Mouse (Mus musculus): Measurements from ENCODE around the gene Ocel1. TPM values are rescaled to one million over a fixed set of nuclear protein-coding genes. Genes with fewer than 3 reads are reported as not detected.

The Ocel1 gene
- polyA plus RNA-seq, 1 experiment from 2014 or later, result 4.6 TPM

DNA sequence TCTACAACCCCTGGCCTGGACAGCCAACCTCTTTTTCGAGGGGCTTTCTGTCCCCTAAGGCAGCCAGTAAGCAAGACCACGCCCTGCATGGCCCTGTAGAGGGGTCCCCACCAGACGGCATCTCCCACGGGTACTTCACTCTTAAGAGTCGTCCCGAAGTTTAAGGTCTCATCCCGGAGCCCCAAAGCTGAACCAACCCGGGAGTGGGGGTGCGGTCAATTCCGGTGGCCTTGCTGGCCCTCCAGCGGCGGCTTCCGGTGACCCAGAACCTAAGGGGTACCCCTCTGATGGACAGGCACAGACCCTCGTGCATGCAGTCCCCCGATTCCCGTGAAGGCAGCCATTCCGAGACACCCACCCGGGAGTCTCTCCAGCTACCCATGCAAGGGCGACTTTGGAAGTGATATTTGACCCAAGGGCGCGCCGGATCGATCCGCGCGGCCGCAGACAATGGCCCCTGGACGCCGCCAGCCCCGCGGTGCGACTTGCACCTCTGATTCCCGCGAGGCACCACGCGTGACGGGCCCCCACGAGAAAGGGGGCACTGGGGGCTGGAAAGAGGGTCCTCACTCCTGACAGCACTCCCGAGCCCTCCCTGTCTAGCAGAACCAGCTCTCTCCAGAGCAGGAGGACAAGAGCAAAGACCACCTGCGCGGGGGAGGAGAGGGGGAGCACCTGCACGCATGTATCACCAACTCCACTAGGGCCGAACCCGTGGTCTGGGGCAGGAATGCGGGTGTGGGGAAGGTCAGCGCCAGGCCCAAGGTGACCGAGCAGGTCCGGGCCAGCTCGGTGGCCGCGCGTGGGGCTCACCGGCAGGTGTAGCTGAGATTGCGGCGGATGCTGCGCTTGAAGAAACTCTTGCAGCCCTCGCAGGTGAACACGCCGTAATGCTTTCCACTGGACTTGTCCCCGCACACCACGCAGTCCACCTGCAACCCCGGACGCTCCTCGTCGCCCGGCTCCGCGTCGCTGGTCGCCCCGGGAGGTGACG is 9.4 kb downstream of the Ocel1 start:
- Histone ChIP-seq H3K4me3 (replicated peaks) (peak overlapping the region; percentile 64), H3K27ac (replicated peaks) (peak overlapping the region; percentile 69; the same call in 1 of the 2 replicates), H3K27me3 (peaks cover 82% of the 10 kb centered on the region), H3K4me2 (peak overlapping the region; percentile 79), H3K9ac (peak overlapping the region; percentile 60), H3K9me3 (replicated peaks) (no peaks in the 10 kb centered on the region), H3K36me3 (replicated peaks) (0 out of 2 replicates have a peak, but pooled peaks cover 11% of the 10 kb centered on the region), H3K4me1 (replicated peaks) (peaks cover 48% of the 10 kb centered on the region)
- no peak for ATAC-seq (ENCODE audit: insufficient read depth)
- WGBS (ENCODE audit: insufficient replicate concordance), result 4% methylated on average over 72 of the region's 72 CpGs

DNA sequence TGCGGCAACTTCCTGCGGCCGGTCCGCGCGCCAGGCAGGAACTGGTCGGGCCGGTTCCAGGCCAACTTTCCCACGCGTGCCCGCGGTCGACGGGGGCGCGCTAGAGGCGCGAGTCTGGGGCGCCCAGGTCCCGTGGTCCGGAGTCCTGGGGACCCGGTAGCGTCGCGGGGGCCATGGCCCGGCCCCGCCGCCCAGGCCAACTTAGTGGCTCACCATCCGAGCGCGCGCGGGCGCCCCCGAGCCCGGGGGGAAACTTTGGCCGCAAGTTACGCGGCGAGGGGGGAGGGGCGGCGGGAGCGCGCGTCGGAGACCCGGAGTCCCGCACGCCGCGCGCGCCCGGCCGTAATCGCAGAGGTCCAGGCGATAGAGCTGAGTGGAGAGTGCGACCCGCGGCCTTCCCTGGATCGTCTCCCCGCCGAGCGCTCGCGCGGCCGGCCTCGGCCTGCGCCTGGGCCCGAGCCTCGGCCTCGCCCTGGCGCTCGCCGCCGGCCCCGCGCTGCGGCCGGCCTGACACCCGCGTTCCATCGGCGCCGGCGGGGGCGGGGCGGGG is 10.4 kb downstream of the Ocel1 start, which contains the start of gene Nr2f6:
Gene Nr2f6 (minus strand): TSS at position 540 of the 550 bp plus-strand sequence.
- H3K27me3 ChIP-seq, result peaks cover 73% of the 10 kb centered on the region
- WGBS (ENCODE audit: insufficient replicate concordance), result under 1% methylated on average over 89 of the region's 89 CpGs
- H3K9me3 ChIP-seq (replicated peaks), result no peaks in the 10 kb centered on the region
- peak within 1 kb of the TSS; percentile 64 for H3K4me3 ChIP-seq (replicated peaks)
- H3K9ac ChIP-seq, result peak within 1 kb of the TSS; percentile 60
- 0 out of 2 replicates have a peak, but pooled peaks cover 11% of the 10 kb centered on the region for H3K36me3 ChIP-seq (replicated peaks)
- peak within 1 kb of the TSS; percentile 79 for H3K4me2 ChIP-seq
- peak; percentile 16 for ATAC-seq (ENCODE audit: insufficient read depth)
- peak within 1 kb of the TSS; percentile 79 for H3K27ac ChIP-seq (replicated peaks)
- H3K4me1 ChIP-seq (replicated peaks), result peaks cover 38% of the 10 kb centered on the region

DNA sequence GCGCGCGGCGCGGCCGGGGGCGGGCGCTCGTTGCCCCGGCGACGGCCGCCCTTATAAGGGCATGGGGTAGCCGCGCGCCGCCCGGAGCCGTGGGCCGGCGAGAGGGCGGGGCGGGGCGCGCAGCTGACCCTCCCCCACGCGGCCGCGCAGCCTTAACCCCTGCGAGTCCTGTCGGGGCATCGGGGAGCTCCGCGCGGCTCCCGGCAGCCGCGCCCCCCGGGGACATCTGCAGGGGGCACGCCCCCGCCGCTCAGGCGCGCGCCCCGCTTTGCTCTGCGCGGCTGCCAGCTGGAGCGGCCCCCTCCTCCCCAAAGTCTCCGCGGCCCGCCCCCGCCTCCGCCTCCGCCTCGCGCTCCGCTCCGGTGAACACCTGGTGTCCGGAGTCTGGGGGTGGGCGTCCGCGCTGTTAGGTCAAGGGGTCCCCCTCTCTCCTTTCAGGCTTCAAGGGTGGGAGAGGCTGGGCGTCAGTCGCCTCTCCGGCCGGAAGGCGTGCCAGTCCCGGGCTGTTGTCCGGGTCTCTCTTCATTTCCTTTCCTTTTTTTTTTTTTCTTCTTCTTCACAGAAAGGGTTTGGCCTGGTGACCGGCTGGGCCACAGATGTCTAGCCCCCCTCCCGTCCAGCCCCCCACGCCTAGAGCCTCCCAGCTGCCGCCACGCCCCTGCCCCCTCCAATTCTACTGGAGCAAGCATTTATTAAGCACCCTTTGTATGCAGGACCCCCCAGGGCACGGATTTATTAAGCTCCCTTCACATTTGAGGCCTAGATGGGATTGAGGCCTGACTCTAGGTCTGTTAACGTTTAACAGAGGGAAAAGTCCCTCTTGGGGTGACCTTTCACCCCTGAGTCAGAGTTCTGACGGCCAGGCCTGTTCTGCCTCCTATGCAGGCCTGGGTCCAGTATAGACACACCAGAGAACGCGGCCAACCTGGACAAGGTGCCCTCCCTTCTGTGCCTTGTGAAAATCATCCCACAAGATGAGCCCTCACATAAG is 11.2 kb downstream of the Ocel1 start:
- Histone ChIP-seq H3K4me2 (peak overlapping the region; percentile 79), H3K9me3 (replicated peaks) (no peaks in the 10 kb centered on the region), H3K27me3 (peaks cover 66% of the 10 kb centered on the region), H3K4me1 (replicated peaks) (peaks cover 30% of the 10 kb centered on the region), H3K4me3 (replicated peaks) (peak overlapping the region; percentile 64), H3K36me3 (replicated peaks) (0 out of 2 replicates have a peak, but pooled peaks cover 10% of the 10 kb centered on the region), H3K9ac (peak overlapping the region; percentile 50; the same call in 1 of the 2 replicates), H3K27ac (replicated peaks) (peak overlapping the region; percentile 79)
- WGBS (ENCODE audit: insufficient replicate concordance), result 4% methylated on average over 76 of the region's 80 CpGs
- ATAC-seq (ENCODE audit: insufficient read depth), result peak; percentile 68

DNA sequence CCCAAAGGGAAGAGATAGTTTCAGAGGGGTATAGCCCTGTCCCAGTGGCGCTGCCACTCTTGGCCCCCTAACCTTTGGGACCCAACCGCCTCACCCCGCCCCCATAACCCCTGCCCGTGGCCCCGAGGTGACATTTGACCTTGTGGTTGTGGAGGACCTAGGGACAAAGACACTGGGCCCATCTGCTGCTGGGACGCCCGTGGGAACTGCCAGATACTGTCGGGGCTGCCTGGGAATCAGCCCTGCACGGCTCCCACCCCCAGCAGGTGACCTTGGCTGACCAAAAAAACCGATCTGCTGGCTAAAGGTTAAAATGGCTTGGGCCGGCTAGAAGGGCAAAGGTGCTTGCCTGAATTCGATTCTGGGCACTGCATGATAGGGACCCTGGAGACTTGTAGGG is 12.3 kb downstream of the Ocel1 start:
- Histone ChIP-seq H3K36me3 (replicated peaks) (no peaks in the 10 kb centered on the region), H3K27me3 (peaks cover 55% of the 10 kb centered on the region), H3K4me2 (peak overlapping the region; percentile 79; the same call in 1 of the 2 replicates), H3K4me3 (replicated peaks) (no peak overlapping the region), H3K9me3 (replicated peaks) (no peaks in the 10 kb centered on the region), H3K4me1 (replicated peaks) (peaks cover 20% of the 10 kb centered on the region), H3K27ac (replicated peaks) (peak overlapping the region; percentile 79), H3K9ac (no peak overlapping the region)
- 49% methylated on average over 12 of the region's 12 CpGs for WGBS (ENCODE audit: insufficient replicate concordance)
- no peak for ATAC-seq (ENCODE audit: insufficient read depth)

DNA sequence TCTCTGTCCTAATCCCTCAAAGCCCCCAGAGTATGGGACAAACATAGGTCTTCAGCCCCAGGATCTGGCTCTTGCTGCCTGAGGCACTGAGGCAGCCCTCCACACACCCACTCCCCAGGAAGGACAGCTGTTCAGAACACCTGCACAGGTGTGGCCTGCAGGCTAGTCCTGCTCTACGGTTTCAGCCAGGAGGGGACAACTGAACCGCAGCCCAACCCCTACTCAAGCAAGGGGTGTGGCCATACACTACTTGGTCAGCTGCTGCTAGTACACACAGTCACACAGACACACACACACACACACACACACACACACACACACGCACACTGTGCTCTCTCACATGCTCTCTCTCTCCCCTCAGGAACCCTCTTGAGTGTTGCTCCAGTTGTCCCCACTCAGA is 12.8 kb downstream of the Ocel1 start:
- H3K36me3 ChIP-seq (replicated peaks), result no peaks in the 10 kb centered on the region
- H3K27me3 ChIP-seq, result peaks cover 50% of the 10 kb centered on the region
- WGBS (ENCODE audit: insufficient replicate concordance), result 50% methylated on average over 3 of the region's 3 CpGs
- peaks cover 20% of the 10 kb centered on the region for H3K4me1 ChIP-seq (replicated peaks)
- no peaks in the 10 kb centered on the region for H3K9me3 ChIP-seq (replicated peaks)
- peak overlapping the region; percentile 79 for H3K27ac ChIP-seq (replicated peaks)
- no peak overlapping the region for H3K4me3 ChIP-seq (replicated peaks)
- no peak overlapping the region for H3K9ac ChIP-seq
- peak overlapping the region; percentile 79 for H3K4me2 ChIP-seq
- ATAC-seq (ENCODE audit: insufficient read depth), result no peak

DNA sequence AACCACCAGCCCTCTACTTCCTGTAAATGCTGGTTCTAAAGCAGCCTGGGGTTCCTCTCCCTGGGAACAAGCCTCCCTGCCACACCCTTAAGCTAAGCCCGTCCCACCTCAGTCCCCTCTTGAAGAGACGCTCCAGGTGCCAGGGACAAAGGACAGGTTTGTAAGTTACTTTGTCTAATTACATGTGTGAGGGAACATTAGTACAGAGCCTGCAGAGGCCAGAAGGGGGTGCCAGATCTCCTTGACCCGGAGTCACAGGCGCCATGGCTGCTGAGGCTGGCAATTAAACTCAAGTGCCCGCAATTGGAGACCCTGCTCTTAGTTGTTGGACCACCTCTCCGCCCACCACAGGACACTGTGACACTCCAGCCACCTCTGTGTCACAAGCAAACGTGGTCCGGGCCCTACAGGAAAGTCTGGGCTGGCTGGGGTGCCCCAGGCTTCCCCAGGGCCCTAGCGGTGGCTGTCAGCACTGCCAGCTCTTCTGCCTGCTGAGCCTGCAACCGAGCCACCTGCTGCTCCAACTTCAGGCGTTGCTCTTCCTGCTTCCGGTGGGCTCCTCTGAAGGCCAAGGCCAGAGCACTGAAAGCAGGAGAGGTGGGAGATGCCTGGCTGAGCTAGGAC is 14.2 kb downstream of the Ocel1 start:
- Histone ChIP-seq H3K27me3 (peaks cover 36% of the 10 kb centered on the region), H3K9ac (no peak overlapping the region), H3K9me3 (replicated peaks) (no peaks in the 10 kb centered on the region), H3K4me2 (no peak overlapping the region), H3K36me3 (replicated peaks) (no peaks in the 10 kb centered on the region), H3K4me3 (replicated peaks) (no peak overlapping the region), H3K4me1 (replicated peaks) (peaks cover 20% of the 10 kb centered on the region), H3K27ac (replicated peaks) (no peak overlapping the region)
- WGBS (ENCODE audit: insufficient replicate concordance), result 67% methylated on average over 12 of the region's 12 CpGs
- no peak for ATAC-seq (ENCODE audit: insufficient read depth)

DNA sequence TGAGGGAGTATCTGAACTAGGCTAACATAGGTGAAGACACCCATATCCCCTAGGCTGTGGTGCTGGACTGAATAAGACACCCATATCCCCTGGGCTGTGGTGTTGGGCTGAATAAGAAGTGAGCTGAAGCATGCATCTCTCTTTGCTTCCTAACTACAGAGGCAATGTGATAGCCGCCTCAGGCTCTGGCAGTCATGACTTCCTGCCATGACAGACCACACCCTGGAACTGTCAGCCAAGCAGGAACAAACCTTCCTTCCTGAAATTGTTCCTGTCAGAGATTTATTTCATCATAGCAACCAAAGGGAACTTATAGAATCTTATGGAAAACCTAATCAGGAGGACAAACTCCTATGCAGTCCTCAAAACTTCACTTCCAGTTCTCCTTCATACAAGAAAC is 17.2 kb downstream of the Ocel1 start:
- no peaks in the 10 kb centered on the region for H3K9me3 ChIP-seq (replicated peaks)
- peaks cover 6% of the 10 kb centered on the region for H3K27me3 ChIP-seq
- 11% methylated on average over 1 of the region's 1 CpGs for WGBS (ENCODE audit: insufficient replicate concordance)
- ATAC-seq (ENCODE audit: insufficient read depth), result no peak
- H3K9ac ChIP-seq, result no peak overlapping the region
- H3K4me3 ChIP-seq (replicated peaks), result no peak overlapping the region
- no peaks in the 10 kb centered on the region for H3K36me3 ChIP-seq (replicated peaks)
- H3K4me2 ChIP-seq, result no peak overlapping the region
- no peak overlapping the region for H3K27ac ChIP-seq (replicated peaks)
- peaks cover 8% of the 10 kb centered on the region for H3K4me1 ChIP-seq (replicated peaks)

DNA sequence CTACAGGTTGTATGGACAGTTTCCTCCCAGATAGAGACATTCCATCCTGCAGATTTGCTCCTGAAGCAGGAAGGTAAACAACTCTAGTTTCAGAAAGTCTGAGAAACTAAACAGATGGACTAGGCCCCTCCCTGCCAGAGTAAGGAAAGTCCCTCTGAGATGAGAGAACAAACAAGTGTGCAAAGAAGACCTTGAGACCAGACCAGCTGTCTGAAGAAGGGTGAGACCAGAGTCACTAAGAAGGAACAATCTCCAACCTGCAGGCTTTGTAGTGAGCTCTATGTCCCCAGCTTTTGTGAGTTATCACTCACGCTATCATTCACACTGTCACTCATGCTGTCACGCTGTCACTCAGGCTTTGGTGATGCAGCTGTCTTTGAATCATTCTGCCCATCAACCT is 20.6 kb downstream of the Ocel1 start:
- peaks cover 18% of the 10 kb centered on the region for H3K4me1 ChIP-seq (replicated peaks)
- H3K4me2 ChIP-seq, result no peak overlapping the region
- ATAC-seq (ENCODE audit: insufficient read depth), result no peak
- WGBS (ENCODE audit: insufficient replicate concordance), result 67% methylated on average over 2 of the region's 2 CpGs
- no peak overlapping the region for H3K27ac ChIP-seq (replicated peaks)
- no peak overlapping the region for H3K4me3 ChIP-seq (replicated peaks)
- no peak overlapping the region for H3K9ac ChIP-seq
- no peaks in the 10 kb centered on the region for H3K27me3 ChIP-seq
- no peaks in the 10 kb centered on the region for H3K36me3 ChIP-seq (replicated peaks)
- no peaks in the 10 kb centered on the region for H3K9me3 ChIP-seq (replicated peaks)

GRCm38 (mm10) chr8:71392391-71392790 is 21.3 kb downstream of the Ocel1 start:
- no peaks in the 10 kb centered on the region for H3K9me3 ChIP-seq (replicated peaks)
- H3K9ac ChIP-seq, result no peak overlapping the region
- H3K27ac ChIP-seq (replicated peaks), result no peak overlapping the region
- no peak overlapping the region for H3K4me3 ChIP-seq (replicated peaks)
- no peaks in the 10 kb centered on the region for H3K36me3 ChIP-seq (replicated peaks)
- no peak for ATAC-seq (ENCODE audit: insufficient read depth)
- H3K4me2 ChIP-seq, result no peak overlapping the region
- no peaks in the 10 kb centered on the region for H3K27me3 ChIP-seq
- WGBS (ENCODE audit: insufficient replicate concordance), result 62% methylated on average over 5 of the region's 5 CpGs
- H3K4me1 ChIP-seq (replicated peaks), result peaks cover 22% of the 10 kb centered on the region

- Histone ChIP-seq H3K4me2 (peak overlapping the region; percentile 38), H3K27ac (replicated peaks) (no peak overlapping the region), H3K4me1 (replicated peaks) (peaks cover 27% of the 10 kb centered on the region), H3K4me3 (replicated peaks) (peak overlapping the region; percentile 26), H3K9ac (no peak overlapping the region), H3K9me3 (replicated peaks) (no peaks in the 10 kb centered on the region), H3K36me3 (replicated peaks) (no peaks in the 10 kb centered on the region), H3K27me3 (no peaks in the 10 kb centered on the region)
- no peak for ATAC-seq (ENCODE audit: insufficient read depth)
- WGBS (ENCODE audit: insufficient replicate concordance), result 12% methylated on average over 3 of the region's 3 CpGs
Measured at GRCm38 (mm10) chr8:71392871-71393270, 21.8 kb downstream of the Ocel1 start.

Measured in liver, embryonic 15.5 days (tissue).